22 mouse cellular contexts compared by ENCODE assay signal in genomic region chr5:140627580-140627979, GRCm38 (mm10). TPM values are rescaled to one million over a fixed set of nuclear protein-coding genes. Genes with fewer than 3 reads are reported as not detected.
DNase-seq lines count a peak whose midpoint lies in the region; ATAC-seq and TF ChIP-seq lines count a peak whose summit lies in the region.
"Had no signal": no experiment of that assay in that cellular context is flagged by ENCODE, and none has a peak within 500 bp of the region (broad histone marks: within the 10 kb centered on the region; RNA-seq: fewer than 3 reads in every experiment).

No protein-coding gene starts in this region.

- H3K4me2 ChIP-seq in liver, embryonic 11.5 days, result no peak overlapping the region
- H3K4me2 ChIP-seq: embryonic facial prominence, embryonic 13.5 days; forebrain, embryonic 15.5 days; heart, embryonic 12.5 days; hindbrain, embryonic 14.5 days; intestine, embryonic 15.5 days; liver, embryonic 15.5 days had no signal

- H3K27ac ChIP-seq in heart, adult 2 months, result no peak overlapping the region
- no peak overlapping the region for H3K27ac ChIP-seq in liver, adult 2 months (replicated peaks; ENCODE audit: insufficient read depth, low read depth, low read length)
- no peak overlapping the region for H3K27ac ChIP-seq in liver, embryonic 11.5 days (ENCODE audit: low read depth, low read length)
- H3K27ac ChIP-seq in testis, adult 2 months (ENCODE audit: control insufficient read depth, insufficient read depth, low read depth, low read length), result no peak overlapping the region
- H3K27ac ChIP-seq: embryonic facial prominence, embryonic 13.5 days; forebrain, embryonic 15.5 days; hindbrain, embryonic 14.5 days; intestine, embryonic 15.5 days; limb, embryonic 10.5 days; liver, embryonic 15.5 days; midbrain, embryonic 10.5 days had no signal

- H3K27me3 ChIP-seq in heart, adult 2 months (ENCODE audit: control insufficient read depth, insufficient read depth, low read length), result no peaks in the 10 kb centered on the region
- no peaks in the 10 kb centered on the region for H3K27me3 ChIP-seq in liver, adult 2 months (ENCODE audit: control insufficient read depth, insufficient read depth, low read length)
- H3K27me3 ChIP-seq in liver, embryonic 11.5 days (replicated peaks; ENCODE audit: control insufficient read depth, insufficient read depth, low read length), result no peaks in the 10 kb centered on the region
- H3K27me3 ChIP-seq in testis, adult 2 months (ENCODE audit: control insufficient read depth, insufficient read depth, low read length), result no peaks in the 10 kb centered on the region
- H3K27me3 ChIP-seq: embryonic facial prominence, embryonic 13.5 days; forebrain, embryonic 15.5 days; heart, embryonic 12.5 days; intestine, embryonic 15.5 days; liver, embryonic 15.5 days had no signal

- no peak for TF ChIP-seq POLR2A in heart, adult 2 months (IDR thresholded peaks at IDR 0.05; ENCODE audit: insufficient read depth, low read depth, low read length)
- no peak for TF ChIP-seq POLR2A in liver, adult 2 months (IDR thresholded peaks at IDR 0.05; ENCODE audit: extremely low read depth, insufficient read depth, low read length)
- TF ChIP-seq POLR2A in testis, adult 2 months (IDR thresholded peaks at IDR 0.05; ENCODE audit: control insufficient read depth, low read depth, low read length), result no peak

- H3K4me3 ChIP-seq in heart, adult 2 months, result no peak overlapping the region
- H3K4me3 ChIP-seq in liver, adult 2 months (ENCODE audit: insufficient read depth, low read depth, low read length), result no peak overlapping the region
- no peak overlapping the region for H3K4me3 ChIP-seq in liver, embryonic 11.5 days (ENCODE audit: low read depth, low read length)
- no peak overlapping the region for H3K4me3 ChIP-seq in testis, adult 2 months (ENCODE audit: control insufficient read depth, low read depth, low read length)
- H3K4me3 ChIP-seq: embryonic facial prominence, embryonic 13.5 days; forebrain, embryonic 15.5 days; heart, embryonic 12.5 days; intestine, embryonic 15.5 days; limb, embryonic 10.5 days; liver, embryonic 15.5 days; midbrain, embryonic 10.5 days had no signal

- no peak for DNase-seq in heart, adult 2 months
- DNase-seq in heart, postnatal 25 days (ENCODE audit: low spot score), result no peak
- DNase-seq in liver, adult 2 months (ENCODE audit: extremely low read depth, low read depth, low spot score), result no peak
- DNase-seq in liver, embryonic 11.5 days (ENCODE audit: low spot score), result no peak
- no peak for DNase-seq in testis, postnatal 14 days (ENCODE audit: low spot score)
- no peak for DNase-seq in spleen, postnatal 10 days (ENCODE audit: low spot score in 2 of 2)
- DNase-seq in frontal cortex, postnatal 14 days (ENCODE audit: low spot score in 2 of 2), result no peak
- DNase-seq: adrenal gland, adult 2 months; cerebellum, adult 9-10 months; heart, postnatal 14 days; kidney, postnatal 14 days; lung, postnatal 36 days; thymus, adult 18-20 months had no signal

- intact Hi-C loops in heart, adult 2 months (cut with DNase I), result no loop called here
- intact Hi-C loops in heart, postnatal 25 days (cut with DNase I), result no loop called here

- H3K79me2 ChIP-seq in heart, adult 2 months (replicated peaks; ENCODE audit: control insufficient read depth, insufficient read depth, low read length), result no peaks in the 10 kb centered on the region
- H3K79me2 ChIP-seq in liver, adult 2 months (ENCODE audit: control insufficient read depth, insufficient read depth, low read length), result no peaks in the 10 kb centered on the region

- 0 out of 2 replicates have a peak, but pooled peaks cover 3% of the 10 kb centered on the region for H3K9me3 ChIP-seq in liver, embryonic 11.5 days (ENCODE audit: control insufficient read depth, low read length)
- H3K9me3 ChIP-seq: embryonic facial prominence, embryonic 13.5 days; forebrain, embryonic 15.5 days; intestine, embryonic 15.5 days; limb, embryonic 10.5 days; liver, embryonic 15.5 days had no signal

- H3K9ac ChIP-seq in heart, adult 2 months (ENCODE audit: low read depth, low read length), result no peak overlapping the region
- no peak overlapping the region for H3K9ac ChIP-seq in liver, adult 2 months (ENCODE audit: low read depth, low read length)
- no peak overlapping the region for H3K9ac ChIP-seq in liver, embryonic 11.5 days (ENCODE audit: low read depth, low read length)
- H3K9ac ChIP-seq: embryonic facial prominence, embryonic 13.5 days; forebrain, embryonic 15.5 days; heart, embryonic 12.5 days; hindbrain, embryonic 14.5 days; intestine, embryonic 15.5 days; liver, embryonic 15.5 days had no signal

- 94% methylated on average over 5 of the region's 5 CpGs for WGBS in heart, adult 2 months
- 96% methylated on average over 5 of the region's 5 CpGs for WGBS in liver, adult 2 months
- WGBS in liver, embryonic 11.5 days, result 91% methylated on average over 5 of the region's 5 CpGs

- ATAC-seq in liver, embryonic 11.5 days (replicated peaks; ENCODE audit: low FRiP score), result no peak
- ATAC-seq: forebrain, embryonic 15.5 days; intestine, embryonic 15.5 days had no signal

- no peak for TF ChIP-seq EP300 in heart, adult 2 months (IDR thresholded peaks at IDR 0.05; ENCODE audit: insufficient read depth, low read depth, low read length)

- peak; percentile 47 for TF ChIP-seq CTCF in heart, adult 2 months (IDR thresholded peaks at IDR 0.05)
- peak; percentile 18; the same call in 1 of the 2 replicates for TF ChIP-seq CTCF in liver, adult 2 months (IDR thresholded peaks at IDR 0.05; ENCODE audit: low read depth, low read length)
- peak; percentile 51; the same call in 1 of the 2 replicates for TF ChIP-seq CTCF in testis, adult 2 months (IDR thresholded peaks at IDR 0.05; ENCODE audit: control insufficient read depth, insufficient read depth, insufficient replicate concordance, low read depth, low read length)

- no peaks in the 10 kb centered on the region for H3K4me1 ChIP-seq in heart, adult 2 months (ENCODE audit: control insufficient read depth, insufficient read depth, low read length)
- H3K4me1 ChIP-seq in liver, adult 2 months (ENCODE audit: control insufficient read depth, insufficient read depth, low read length), result no peaks in the 10 kb centered on the region
- no peaks in the 10 kb centered on the region for H3K4me1 ChIP-seq in liver, embryonic 11.5 days (replicated peaks; ENCODE audit: control insufficient read depth, insufficient read depth, low read length)
- no peaks in the 10 kb centered on the region for H3K4me1 ChIP-seq in testis, adult 2 months (ENCODE audit: control insufficient read depth, insufficient read depth, low read length)
- H3K4me1 ChIP-seq: heart, embryonic 12.5 days; limb, embryonic 10.5 days; liver, embryonic 15.5 days had no signal

- H3K36me3 ChIP-seq in heart, adult 2 months (ENCODE audit: control insufficient read depth, insufficient read depth, low read length), result no peaks in the 10 kb centered on the region
- H3K36me3 ChIP-seq in liver, adult 2 months (ENCODE audit: control insufficient read depth, insufficient read depth, low read length), result no peaks in the 10 kb centered on the region
- H3K36me3 ChIP-seq in liver, embryonic 11.5 days (ENCODE audit: control insufficient read depth, insufficient read depth, low read length), result peaks cover 57% of the 10 kb centered on the region
- H3K36me3 ChIP-seq in testis, adult 2 months (ENCODE audit: control insufficient read depth, insufficient read depth, low read length), result no peaks in the 10 kb centered on the region

RNA-seq across cellular contexts. Expression of gene Lfng, which starts 20.5 kb away (rescaled TPM):
- total RNA-seq in heart, adult 2 months (2021), result 10 to 100 TPM in 1 of 2 experiments, 1 to 10 TPM in 1; 7.4 to 11.5 TPM
- polyA plus RNA-seq in heart, adult 2 months (2012; rRNA removed), result 18.4 and 23.1 TPM in 2 replicates
- 10 to 100 TPM in 1 of 2 experiments, 1 to 10 TPM in 1; 7.3 to 10.8 TPM for total RNA-seq in heart, postnatal 25 days (2021)
- 4.2 and 5.5 TPM in 2 replicates for total RNA-seq in liver, adult 2 months (2014; rRNA removed)
- 9.2 and 9.5 TPM in 2 replicates for polyA plus RNA-seq in liver, adult 2 months (2012; rRNA removed)
- polyA plus RNA-seq in liver, embryonic 11.5 days (2014; fragmentation: Nextera tagmentation; extraction: Ambion mirVana), result 10.6 and 11.0 TPM in 2 replicates
- 1.4 TPM in 2 replicates for polyA plus RNA-seq in testis, adult 2 months (2012; rRNA removed)

RNA-seq across cellular contexts. Expression of gene Ttyh3, which starts 21.3 kb away (rescaled TPM):
- 10 to 100 TPM; 10.6 to 11.0 TPM for total RNA-seq in heart, adult 2 months (2021)
- polyA plus RNA-seq in heart, adult 2 months (2012; rRNA removed), result 13.9 and 14.6 TPM in 2 replicates
- 10 to 100 TPM; 15.6 to 18.6 TPM for total RNA-seq in heart, postnatal 25 days (2021)
- 1.9 and 2.7 TPM in 2 replicates for total RNA-seq in liver, adult 2 months (2014; rRNA removed)
- polyA plus RNA-seq in liver, adult 2 months (2012; rRNA removed), result 7.1 and 8.6 TPM in 2 replicates
- 24.3 and 26.5 TPM in 2 replicates for polyA plus RNA-seq in liver, embryonic 11.5 days (2014; fragmentation: Nextera tagmentation; extraction: Ambion mirVana)
- 16.2 and 18.3 TPM in 2 replicates for polyA plus RNA-seq in testis, adult 2 months (2012; rRNA removed)
